Mouse (Mus musculus) midbrain, embryonic 15.5 days (tissue): ENCODE measurements around the gene Mttp. TPM values are rescaled to one million over a fixed set of nuclear protein-coding genes. Genes with fewer than 3 reads are reported as not detected.

Experiments
- ATAC-seq: fragments of 200-750 bp; cut with Nextera tagmentation; replicated peaks from 2 replicates; pipeline ENCODE4 v1.8.0; 2017; ENCODE audit warnings: moderate TSS enrichment
- H3K27ac ChIP-seq: fragments of 300-500 bp; sonication (generic); 2 replicates; pipeline ENCODE4 v1.5.1; 2015; ENCODE audit warnings: mild to moderate bottlenecking, inconsistent platforms
- H3K27me3 ChIP-seq: fragments of 300-500 bp; sonication (generic); replicated peaks from 2 replicates; pipeline ENCODE4 v1.6.1; 2015; ENCODE audit warnings: inconsistent platforms
- H3K36me3 ChIP-seq: fragments of 300-500 bp; sonication (generic); replicated peaks from 2 replicates; pipeline ENCODE4 v1.6.1; 2015; ENCODE audit warnings: inconsistent platforms
- H3K4me1 ChIP-seq: fragments of 300-500 bp; sonication (generic); 2 replicates; pipeline ENCODE4 v1.6.1; 2015; ENCODE audit warnings: inconsistent platforms
- H3K4me2 ChIP-seq: fragments of 300-500 bp; sonication (generic); 2 replicates; pipeline ENCODE4 v1.6.1; 2015; ENCODE audit warnings: inconsistent platforms, mild to moderate bottlenecking, moderate library complexity
- H3K4me3 ChIP-seq: fragments of 300-500 bp; sonication (generic); 2 replicates; pipeline ENCODE4 v1.5.1; 2015; ENCODE audit warnings: mild to moderate bottlenecking, inconsistent platforms
- H3K9ac ChIP-seq: fragments of 300-500 bp; sonication (generic); 2 replicates; pipeline ENCODE4 v1.6.1; 2015; ENCODE audit warnings: mild to moderate bottlenecking, inconsistent platforms
- H3K9me3 ChIP-seq: fragments of 300-500 bp; sonication (generic); 2 replicates; pipeline ENCODE4 v1.6.1; 2016; ENCODE audit warnings: inconsistent platforms
- WGBS: fragments of 180-500 bp; shearing (Covaris S2); methylation state at CpG from one replicate; pipeline ENCODE4 v1.1.7; 2015; ENCODE audit warnings: mixed read lengths; 5-methylcytosine and 5-hydroxymethylcytosine counted together
- polyA plus RNA-seq: library from polyadenylated mRNA; unstranded; fragments of >200 nt; fragmentation: Nextera tagmentation; extraction: Ambion mirVana; gene quantifications from 2 replicates; pipeline ENCODE4 v1.2.1, GENCODE M21; 2015

Gene Mttp
- polyA plus RNA-seq, 1 experiment from 2014 or later, result 10.9 TPM

GRCm38 (mm10) chr3:138101936-138102335 lies 42.8 kb downstream of the Mttp start:
- Histone ChIP-seq H3K4me2 (no peak overlapping the region), H3K9me3 (no peaks in the 10 kb centered on the region), H3K4me3 (no peak overlapping the region), H3K27ac (no peak overlapping the region), H3K9ac (no peak overlapping the region), H3K27me3 (no peaks in the 10 kb centered on the region), H3K4me1 (no peaks in the 10 kb centered on the region), H3K36me3 (no peaks in the 10 kb centered on the region)
- ATAC-seq, result no peak
- WGBS, result 79% methylated on average over 4 of the region's 4 CpGs

DNA sequence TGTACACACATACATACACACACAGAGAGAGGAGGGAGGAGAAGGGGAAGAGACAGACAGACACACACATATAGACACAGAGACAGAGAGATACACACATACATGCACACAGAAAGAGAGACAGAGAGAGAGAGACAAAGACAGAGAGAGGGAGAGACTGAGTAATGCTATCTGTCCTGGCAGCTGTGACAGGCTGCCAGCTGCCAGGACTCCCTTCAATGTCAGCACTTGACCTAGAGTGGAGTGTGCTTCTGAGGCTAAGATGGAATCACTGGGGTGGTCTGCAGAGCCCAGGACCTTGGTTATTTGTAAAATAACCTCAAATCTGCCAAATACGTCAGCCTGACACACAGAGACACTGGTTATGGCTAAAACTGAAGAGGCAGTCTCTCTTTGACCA lies 47.0 kb downstream of the Mttp start:
- H3K36me3 ChIP-seq, result no peaks in the 10 kb centered on the region
- peak; percentile 37 for ATAC-seq

GRCm38 (mm10) chr3:138096263-138097028 lies 48.3 kb downstream of the Mttp start:
- no peak for ATAC-seq

More for the DNA sequence above, 47.0 kb downstream of the Mttp start:
- no peak overlapping the region for H3K9ac ChIP-seq
- WGBS, result 73% methylated on average over 1 of the region's 1 CpGs
- H3K4me1 ChIP-seq, result no peaks in the 10 kb centered on the region
- no peak overlapping the region for H3K4me2 ChIP-seq
- no peaks in the 10 kb centered on the region for H3K27me3 ChIP-seq
- no peaks in the 10 kb centered on the region for H3K9me3 ChIP-seq
- H3K4me3 ChIP-seq, result no peak overlapping the region
- no peak overlapping the region for H3K27ac ChIP-seq

DNA sequence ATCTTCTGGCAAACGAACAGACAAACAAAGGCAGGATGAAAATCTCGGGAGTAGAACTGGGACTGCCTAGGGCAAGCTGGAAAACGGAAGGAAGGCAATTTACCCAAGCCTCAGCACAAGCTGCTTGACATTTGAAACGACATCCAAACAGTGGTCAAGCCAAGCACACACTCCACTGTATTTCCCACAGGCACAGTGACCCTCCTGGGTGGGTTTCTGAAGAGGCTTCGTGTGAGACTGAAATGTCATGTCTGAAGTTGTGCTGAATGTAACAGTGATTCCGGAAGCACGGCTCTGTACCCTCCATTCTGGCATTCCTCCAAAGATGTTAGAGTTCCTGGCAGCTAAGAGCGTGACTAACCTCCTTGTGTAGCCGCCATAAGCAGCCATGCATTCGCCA lies 49.0 kb downstream of the Mttp start:
- Histone ChIP-seq H3K9ac (no peak overlapping the region), H3K27ac (no peak overlapping the region), H3K4me2 (no peak overlapping the region), H3K9me3 (no peaks in the 10 kb centered on the region), H3K4me3 (no peak overlapping the region), H3K36me3 (no peaks in the 10 kb centered on the region), H3K4me1 (no peaks in the 10 kb centered on the region), H3K27me3 (no peaks in the 10 kb centered on the region)
- 55% methylated on average over 10 of the region's 10 CpGs for WGBS
- peak; percentile 71 for ATAC-seq

More at GRCm38 (mm10) chr3:138096263-138097028, 48.3 kb downstream of the Mttp start:
- no peak overlapping the region for H3K4me3 ChIP-seq
- no peak overlapping the region for H3K27ac ChIP-seq
- H3K9me3 ChIP-seq, result no peaks in the 10 kb centered on the region
- no peaks in the 10 kb centered on the region for H3K27me3 ChIP-seq
- H3K4me1 ChIP-seq, result no peaks in the 10 kb centered on the region
- 83% methylated on average over 19 of the region's 19 CpGs for WGBS
- no peak overlapping the region for H3K4me2 ChIP-seq
- no peaks in the 10 kb centered on the region for H3K36me3 ChIP-seq
- no peak overlapping the region for H3K9ac ChIP-seq

GRCm38 (mm10) chr3:138095301-138095700 lies 49.5 kb downstream of the Mttp start:
- Histone ChIP-seq H3K4me2 (no peak overlapping the region), H3K9ac (no peak overlapping the region), H3K36me3 (no peaks in the 10 kb centered on the region), H3K27me3 (no peaks in the 10 kb centered on the region), H3K27ac (no peak overlapping the region), H3K9me3 (no peaks in the 10 kb centered on the region), H3K4me3 (no peak overlapping the region), H3K4me1 (no peaks in the 10 kb centered on the region)
- no peak for ATAC-seq
- WGBS, result 82% methylated on average over 3 of the region's 3 CpGs

DNA sequence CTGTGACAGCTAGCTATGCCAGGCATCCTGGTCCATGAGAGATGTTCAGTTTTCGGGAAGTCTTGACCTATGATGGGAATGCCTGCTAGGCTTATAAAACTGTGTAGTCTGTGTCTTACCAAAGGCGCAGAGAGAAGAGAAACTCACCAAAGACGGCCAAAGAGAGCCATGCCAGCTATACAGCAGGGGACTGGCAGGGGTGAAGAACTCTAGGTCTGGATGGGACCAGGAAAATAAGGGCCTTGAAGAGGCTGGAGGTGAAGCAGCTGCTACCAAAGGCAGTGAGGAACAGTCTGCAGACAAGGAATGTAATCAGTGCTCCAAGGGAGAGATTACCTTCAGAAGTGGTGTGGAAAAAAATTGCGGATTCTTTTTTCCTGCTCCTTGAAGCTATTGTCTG lies 60.9 kb downstream of the Mttp start:
- 61% methylated on average over 4 of the region's 4 CpGs for WGBS
- Histone ChIP-seq H3K4me1 (no peaks in the 10 kb centered on the region), H3K9ac (no peak overlapping the region), H3K36me3 (no peaks in the 10 kb centered on the region), H3K4me2 (no peak overlapping the region), H3K27me3 (no peaks in the 10 kb centered on the region), H3K9me3 (no peaks in the 10 kb centered on the region), H3K27ac (no peak overlapping the region), H3K4me3 (no peak overlapping the region)
- no peak for ATAC-seq

DNA sequence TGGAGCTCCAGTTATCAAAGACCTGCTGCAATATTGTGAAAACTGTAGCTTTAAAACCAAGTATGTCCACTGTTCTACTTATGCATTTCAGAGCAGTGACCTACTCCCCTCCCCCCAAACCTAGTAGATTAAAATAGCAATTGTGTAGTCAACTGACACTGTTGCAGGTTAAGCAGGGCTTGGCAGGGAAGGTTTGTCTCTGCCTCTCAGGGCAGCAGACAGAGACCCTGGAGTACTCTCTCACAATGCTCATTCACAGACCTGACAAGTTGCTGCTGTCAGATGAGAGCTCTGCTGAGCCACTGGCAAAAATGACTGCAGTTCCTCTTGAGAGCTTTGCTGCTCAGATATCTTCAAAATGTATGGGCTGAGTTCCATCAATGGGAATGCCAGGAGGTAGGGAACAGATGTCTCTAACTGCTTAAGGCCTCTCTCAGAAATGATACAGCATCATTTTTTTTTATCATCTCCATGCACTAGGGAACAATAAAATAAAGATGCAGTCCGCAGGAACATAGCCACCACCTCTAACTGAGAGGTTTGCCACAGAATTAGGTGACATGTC lies 61.6 kb downstream of the Mttp start:
- 85% methylated on average over 1 of the region's 1 CpGs for WGBS
- H3K4me1 ChIP-seq, result no peaks in the 10 kb centered on the region
- ATAC-seq, result no peak
- no peak overlapping the region for H3K4me2 ChIP-seq
- H3K9ac ChIP-seq, result no peak overlapping the region
- no peak overlapping the region for H3K27ac ChIP-seq
- no peaks in the 10 kb centered on the region for H3K27me3 ChIP-seq
- H3K9me3 ChIP-seq, result no peaks in the 10 kb centered on the region
- H3K36me3 ChIP-seq, result no peaks in the 10 kb centered on the region
- H3K4me3 ChIP-seq, result no peak overlapping the region

GRCm38 (mm10) chr3:138078701-138079100 lies 66.1 kb downstream of the Mttp start:
- Histone ChIP-seq H3K4me1 (0 out of 2 replicates have a peak, but pooled peaks cover 4% of the 10 kb centered on the region), H3K9ac (no peak overlapping the region), H3K4me2 (no peak overlapping the region), H3K9me3 (no peaks in the 10 kb centered on the region), H3K27me3 (no peaks in the 10 kb centered on the region), H3K36me3 (no peaks in the 10 kb centered on the region), H3K4me3 (no peak overlapping the region), H3K27ac (no peak overlapping the region)
- no peak for ATAC-seq
- 86% methylated on average over 1 of the region's 1 CpGs for WGBS

DNA sequence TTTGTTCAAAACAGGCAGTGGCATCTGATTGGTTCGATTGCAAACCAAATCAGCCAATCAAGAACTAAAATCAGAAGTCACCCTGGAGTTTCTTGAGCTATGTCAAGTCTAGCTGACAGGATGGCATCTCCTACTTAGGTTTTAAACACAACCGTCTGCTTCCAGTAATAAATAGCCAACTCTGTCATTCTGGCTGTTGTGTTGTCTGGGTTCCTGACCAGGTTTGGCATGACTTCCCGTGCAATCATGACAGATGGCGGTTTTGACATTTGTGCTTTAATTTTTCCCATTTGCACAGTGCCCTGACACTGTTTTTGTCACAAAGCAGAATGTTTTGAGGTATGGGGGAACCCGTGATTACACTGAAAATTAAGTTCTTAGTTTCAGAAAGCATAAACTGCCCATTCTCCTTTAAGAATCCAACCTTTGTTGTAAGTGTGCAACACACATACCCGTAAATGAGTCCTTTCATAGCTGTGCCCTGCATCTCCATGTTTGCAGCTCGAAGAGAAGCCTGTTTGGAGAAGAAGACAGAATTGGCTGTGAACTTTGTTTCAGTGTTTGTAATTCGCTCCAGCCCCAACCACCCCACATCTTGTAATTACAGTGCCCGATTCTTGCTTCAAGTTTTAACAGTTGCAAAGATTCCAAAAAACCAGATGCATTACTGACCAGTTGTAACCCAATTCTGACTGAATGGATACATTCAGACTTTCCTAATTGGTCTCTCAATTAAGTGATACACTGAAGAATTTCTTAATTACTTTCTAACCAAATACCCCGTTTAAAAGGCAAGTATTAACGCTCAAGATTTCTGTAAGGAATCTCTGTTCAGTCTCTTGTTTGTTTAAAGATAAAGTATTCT lies 67.1 kb downstream of the Mttp start:
- H3K27ac ChIP-seq, result no peak overlapping the region
- no peaks in the 10 kb centered on the region for H3K9me3 ChIP-seq
- H3K4me1 ChIP-seq, result 0 out of 2 replicates have a peak, but pooled peaks cover 4% of the 10 kb centered on the region
- ATAC-seq, result no peak
- H3K4me3 ChIP-seq, result no peak overlapping the region
- H3K4me2 ChIP-seq, result no peak overlapping the region
- no peaks in the 10 kb centered on the region for H3K27me3 ChIP-seq
- WGBS, result 83% methylated on average over 11 of the region's 11 CpGs
- no peak overlapping the region for H3K9ac ChIP-seq
- no peaks in the 10 kb centered on the region for H3K36me3 ChIP-seq

DNA sequence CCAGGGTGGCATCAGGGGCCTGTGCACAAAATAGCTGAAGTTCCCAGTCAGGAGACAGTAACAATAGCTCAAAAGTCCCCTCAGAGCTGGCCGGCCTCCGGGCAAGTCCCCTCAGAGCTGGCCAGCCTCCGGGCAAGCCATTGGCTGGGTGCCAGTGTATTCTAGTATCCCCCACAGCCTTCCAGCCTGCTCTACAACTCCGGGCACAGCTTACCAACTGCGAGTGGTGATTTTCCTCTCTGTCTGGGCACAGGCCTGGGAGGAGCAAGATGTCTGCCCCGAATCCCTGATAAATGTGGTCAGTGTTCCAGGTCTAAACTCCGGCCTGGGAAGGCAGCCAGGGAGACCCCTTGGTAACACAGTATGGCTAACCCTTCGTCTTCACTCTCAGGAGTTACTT lies 69.6 kb downstream of the Mttp start:
- H3K27ac ChIP-seq, result no peak overlapping the region; the same call in 1 of the 2 replicates
- H3K27me3 ChIP-seq, result no peaks in the 10 kb centered on the region
- ATAC-seq, result peak; percentile 77
- H3K4me3 ChIP-seq, result no peak overlapping the region
- H3K9me3 ChIP-seq, result no peaks in the 10 kb centered on the region
- WGBS, result 52% methylated on average over 8 of the region's 8 CpGs
- no peak overlapping the region for H3K4me2 ChIP-seq
- no peak overlapping the region for H3K9ac ChIP-seq
- H3K36me3 ChIP-seq, result no peaks in the 10 kb centered on the region
- 0 out of 2 replicates have a peak, but pooled peaks cover 4% of the 10 kb centered on the region for H3K4me1 ChIP-seq

GRCm38 (mm10) chr3:138074214-138074613 lies 70.6 kb downstream of the Mttp start:
- 94% methylated on average over 1 of the region's 1 CpGs for WGBS
- ATAC-seq, result 0 out of 2 replicates have a peak, but pooled peaks have one; percentile 29
- H3K4me3 ChIP-seq, result no peak overlapping the region

DNA sequence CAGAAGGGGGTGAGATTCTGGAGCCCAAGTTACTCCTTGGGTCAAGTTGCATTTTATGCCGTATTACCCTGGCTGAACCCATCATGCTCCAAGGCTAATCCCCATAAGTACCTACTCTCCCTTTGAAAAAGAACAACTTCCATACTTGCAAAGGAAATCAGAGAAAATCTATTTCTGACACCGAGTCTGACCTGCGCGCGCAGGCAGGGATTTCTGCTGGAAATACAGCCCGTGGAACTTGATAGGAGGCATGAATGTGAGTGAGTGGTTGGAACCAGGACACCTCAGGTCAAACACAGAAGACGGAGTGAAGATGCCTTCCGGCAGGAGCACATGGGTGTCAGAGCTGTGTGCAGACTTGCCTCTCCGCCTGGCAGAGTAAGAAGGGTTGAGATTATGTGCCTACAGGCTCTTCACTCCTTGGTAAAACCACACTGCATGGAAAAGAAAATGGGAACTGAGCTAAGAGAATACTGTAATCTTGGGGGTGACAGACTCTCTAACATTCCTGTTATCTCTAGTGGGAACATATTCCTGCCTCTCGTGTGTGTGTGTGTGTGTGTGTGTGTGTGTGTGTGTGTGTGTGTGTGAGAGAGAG lies 73.2 kb downstream of the Mttp start:
- no peak overlapping the region for H3K27ac ChIP-seq
- no peak overlapping the region for H3K9ac ChIP-seq
- H3K4me1 ChIP-seq, result peaks cover 5% of the 10 kb centered on the region
- H3K4me2 ChIP-seq, result no peak overlapping the region
- ATAC-seq, result no peak
- no peaks in the 10 kb centered on the region for H3K9me3 ChIP-seq
- H3K27me3 ChIP-seq, result no peaks in the 10 kb centered on the region; the same call in 1 of the 2 replicates
- WGBS, result 77% methylated on average over 10 of the region's 10 CpGs
- H3K36me3 ChIP-seq, result no peaks in the 10 kb centered on the region
- H3K4me3 ChIP-seq, result no peak overlapping the region

More at GRCm38 (mm10) chr3:138074214-138074613, 70.6 kb downstream of the Mttp start:
- Histone ChIP-seq H3K27ac (no peak overlapping the region), H3K9me3 (no peaks in the 10 kb centered on the region), H3K9ac (no peak overlapping the region), H3K4me1 (0 out of 2 replicates have a peak, but pooled peaks cover 4% of the 10 kb centered on the region), H3K36me3 (no peaks in the 10 kb centered on the region), H3K4me2 (no peak overlapping the region), H3K27me3 (no peaks in the 10 kb centered on the region)
